Mouse (Mus musculus) erythroblast, embryonic 14.5 days (primary cell): ENCODE measurements at regions not wholly inside any gene's neighbourhood (a gene's known extent, or its start where the extent isn't known, plus 50 kb on each side); places are given as distances from the start of the nearest gene placed in this dataset.

ENCODE experiments used
- GATA1 ChIP-seq: IDR thresholded peaks from 2 replicates; pipeline ENCODE4 v1.6.1; 2012; ENCODE audit warnings: low read length, inconsistent platforms, mixed read lengths
- TAL1 ChIP-seq: IDR thresholded peaks from 3 replicates; pipeline ENCODE4 v1.6.1; 2012; ENCODE audit warnings: low read length, inconsistent platforms, mixed read lengths

DNA sequence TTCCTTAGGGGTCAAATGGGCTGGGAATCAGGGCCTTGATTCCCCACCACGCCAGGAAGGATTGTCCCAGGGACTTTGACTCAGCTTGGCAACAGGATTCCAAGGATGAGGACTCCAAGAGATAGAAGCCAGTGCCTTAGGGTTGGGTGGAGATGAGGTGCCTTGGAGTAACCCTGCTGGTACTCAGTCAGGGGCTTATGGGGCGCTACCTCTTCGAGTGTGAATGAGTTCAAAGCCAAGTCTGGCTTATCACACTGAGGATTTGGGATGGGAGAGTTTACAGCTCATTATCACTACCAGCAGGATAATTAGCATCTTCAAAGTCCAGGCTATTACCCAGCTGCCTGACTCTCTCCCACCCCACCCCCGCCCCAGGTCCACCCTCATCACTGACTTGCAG, 213.5 kb downstream of the Cdh26 start:
- TF ChIP-seq GATA1 (no peak), TAL1 (no peak)
